Mouse (Mus musculus) heart, embryonic 11.5 days (tissue): ENCODE data around the gene Kcnk2. TPM values are rescaled to one million over a fixed set of nuclear protein-coding genes. Genes with fewer than 3 reads are reported as not detected.

Experiments
- ATAC-seq: fragments of 200-750 bp; cut with Nextera tagmentation; replicated peaks from 2 replicates; pipeline ENCODE4 v1.8.0; 2017; ENCODE audit warnings: moderate library complexity; ENCODE audit not compliant: insufficient number of reproducible peaks, low FRiP score, low TSS enrichment
- H3K27ac ChIP-seq: fragments of 300-500 bp; sonication (generic); 2 replicates; pipeline ENCODE4 v1.5.1; 2014; ENCODE audit warnings: mild to moderate bottlenecking, low read depth, low read length
- H3K27me3 ChIP-seq: fragments of 300-500 bp; sonication (generic); 2 replicates; pipeline ENCODE4 v1.6.1; 2014; ENCODE audit warnings: mild to moderate bottlenecking, low read length, mixed read lengths; ENCODE audit not compliant: control insufficient read depth, insufficient read depth
- H3K36me3 ChIP-seq: fragments of 300-500 bp; sonication (generic); 2 replicates; pipeline ENCODE4 v1.6.1; 2014; ENCODE audit warnings: mild to moderate bottlenecking, low read length, moderate library complexity, mixed read lengths; ENCODE audit not compliant: control insufficient read depth, insufficient read depth
- H3K4me1 ChIP-seq: fragments of 300-500 bp; sonication (generic); 2 replicates; pipeline ENCODE4 v1.6.1; 2014; ENCODE audit warnings: low read length; ENCODE audit not compliant: control insufficient read depth, insufficient read depth
- H3K4me2 ChIP-seq: fragments of 300-500 bp; sonication (generic); 2 replicates; pipeline ENCODE4 v1.6.1; 2014; ENCODE audit warnings: mild to moderate bottlenecking, moderate library complexity
- H3K4me3 ChIP-seq: fragments of 300-500 bp; sonication (generic); 2 replicates; pipeline ENCODE4 v1.5.1; 2014; ENCODE audit warnings: low read depth, low read length
- H3K9ac ChIP-seq: fragments of 300-500 bp; sonication (generic); 2 replicates; pipeline ENCODE4 v1.6.1; 2014; ENCODE audit warnings: mild to moderate bottlenecking, low read depth, low read length, moderate library complexity
- H3K9me3 ChIP-seq: fragments of 300-500 bp; sonication (generic); replicated peaks from 2 replicates; pipeline ENCODE4 v1.6.1; 2016; ENCODE audit warnings: low read length; ENCODE audit not compliant: control insufficient read depth
- WGBS: fragments of 180-500 bp; shearing (Covaris S2); extraction: QIAGEN DNeasy Blood & Tissue Kit; methylation state at CpG from one replicate; pipeline ENCODE4 v1.1.7; 2014; ENCODE audit not compliant: insufficient replicate concordance; 5-methylcytosine and 5-hydroxymethylcytosine counted together
- polyA plus RNA-seq: library from polyadenylated mRNA; unstranded; fragments of >200 nt; fragmentation: Nextera tagmentation; extraction: Ambion mirVana; gene quantifications from 2 replicates; pipeline ENCODE4 v1.2.1, GENCODE M21; 2014

Gene Kcnk2
- polyA plus RNA-seq, 1 experiment from 2014 or later: 0.70 TPM

GRCm38 (mm10) chr1:189315896-189316295, 86.2 kb downstream of the Kcnk2 start:
- Histone ChIP-seq H3K36me3 (no peaks in the 10 kb centered on the region), H3K9me3 (no peaks in the 10 kb centered on the region), H3K27me3 (no peaks in the 10 kb centered on the region), H3K4me1 (no peaks in the 10 kb centered on the region; the same call in 1 of the 2 replicates), H3K4me2 (no peak overlapping the region), H3K4me3 (no peak overlapping the region), H3K9ac (no peak overlapping the region), H3K27ac (no peak overlapping the region)
- 66% methylated on average over 2 of the region's 2 CpGs for WGBS
- ATAC-seq: no peak

- Histone ChIP-seq H3K4me1 (no peaks in the 10 kb centered on the region; the same call in 1 of the 2 replicates), H3K36me3 (no peaks in the 10 kb centered on the region), H3K27me3 (no peaks in the 10 kb centered on the region), H3K4me2 (no peak overlapping the region), H3K27ac (no peak overlapping the region), H3K9ac (no peak overlapping the region), H3K9me3 (no peaks in the 10 kb centered on the region), H3K4me3 (no peak overlapping the region)
- no peak for ATAC-seq
- 63% methylated on average over 6 of the region's 6 CpGs for WGBS
These were observed 87.6 kb downstream of the Kcnk2 start for GRCm38 (mm10) chr1:189314495-189314894.

- Histone ChIP-seq H3K4me1 (no peaks in the 10 kb centered on the region; the same call in 1 of the 2 replicates), H3K27me3 (no peaks in the 10 kb centered on the region), H3K4me2 (no peak overlapping the region), H3K9me3 (no peaks in the 10 kb centered on the region), H3K27ac (no peak overlapping the region), H3K4me3 (no peak overlapping the region), H3K9ac (no peak overlapping the region), H3K36me3 (no peaks in the 10 kb centered on the region)
- no peak for ATAC-seq
- 40% methylated on average over 7 of the region's 7 CpGs for WGBS
These were observed 88.3 kb downstream of the Kcnk2 start for GRCm38 (mm10) chr1:189313750-189314149.

DNA sequence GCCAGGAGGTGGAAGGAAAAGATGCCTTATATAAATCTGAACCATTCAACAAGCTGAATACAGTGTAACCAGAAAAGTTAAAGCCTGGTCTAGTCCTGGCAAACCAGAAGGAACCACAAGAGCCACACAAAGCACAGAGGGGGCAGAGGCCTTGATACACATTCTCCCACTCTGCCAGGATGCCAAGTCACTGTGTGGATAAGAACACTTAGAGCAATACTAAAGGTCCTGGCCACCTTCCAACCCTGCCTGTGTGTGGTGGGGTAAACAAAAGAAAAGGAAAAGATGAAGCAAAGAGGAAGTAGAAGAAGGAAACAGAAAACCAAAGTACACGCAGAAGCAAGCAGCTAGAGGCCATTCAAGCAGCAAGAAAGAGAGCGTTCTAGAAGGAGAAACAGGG, 91.9 kb downstream of the Kcnk2 start:
- H3K4me2 ChIP-seq: no peak overlapping the region
- H3K9ac ChIP-seq: no peak overlapping the region
- H3K27ac ChIP-seq: no peak overlapping the region
- H3K36me3 ChIP-seq: no peaks in the 10 kb centered on the region
- H3K4me3 ChIP-seq: no peak overlapping the region
- no peaks in the 10 kb centered on the region; the same call in 1 of the 2 replicates for H3K4me1 ChIP-seq
- no peaks in the 10 kb centered on the region for H3K9me3 ChIP-seq
- WGBS: 61% methylated on average over 2 of the region's 2 CpGs
- H3K27me3 ChIP-seq: no peaks in the 10 kb centered on the region
- ATAC-seq: no peak

GRCm38 (mm10) chr1:189304988-189305522, 97.0 kb downstream of the Kcnk2 start:
- Histone ChIP-seq H3K4me1 (no peaks in the 10 kb centered on the region), H3K27me3 (no peaks in the 10 kb centered on the region), H3K9ac (no peak overlapping the region), H3K27ac (no peak overlapping the region), H3K4me2 (no peak overlapping the region), H3K36me3 (no peaks in the 10 kb centered on the region), H3K9me3 (no peaks in the 10 kb centered on the region), H3K4me3 (no peak overlapping the region)
- 69% methylated on average over 8 of the region's 8 CpGs for WGBS
- ATAC-seq: no peak

DNA sequence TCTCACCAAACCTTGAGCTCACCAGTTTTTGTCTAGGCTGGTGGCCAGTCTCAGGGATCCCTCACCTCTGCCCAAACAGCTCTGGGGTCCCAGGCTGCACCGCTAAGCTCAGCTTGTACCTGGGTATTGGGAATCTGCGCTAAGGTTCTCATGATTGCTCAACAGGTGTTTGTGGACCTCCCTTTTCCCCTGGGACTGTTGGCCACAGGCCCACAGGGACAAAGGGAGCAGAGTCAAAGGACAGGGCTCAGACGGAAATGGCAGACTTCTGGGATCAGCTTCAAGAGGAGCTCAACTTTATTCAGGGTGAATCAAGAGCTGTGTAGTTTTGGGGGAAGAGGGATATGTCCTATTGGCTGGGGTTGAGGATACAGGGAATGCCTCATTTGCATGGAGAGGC, 99.1 kb downstream of the Kcnk2 start:
- Histone ChIP-seq H3K4me2 (no peak overlapping the region), H3K9ac (no peak overlapping the region), H3K4me3 (no peak overlapping the region), H3K27ac (no peak overlapping the region), H3K9me3 (no peaks in the 10 kb centered on the region), H3K27me3 (no peaks in the 10 kb centered on the region), H3K4me1 (no peaks in the 10 kb centered on the region), H3K36me3 (no peaks in the 10 kb centered on the region)
- ATAC-seq: no peak
- 78% methylated on average over 3 of the region's 3 CpGs for WGBS

GRCm38 (mm10) chr1:189293679-189294406, 108.2 kb downstream of the Kcnk2 start:
- H3K36me3 ChIP-seq: no peaks in the 10 kb centered on the region
- WGBS: 85% methylated on average over 12 of the region's 12 CpGs
- H3K9ac ChIP-seq: no peak overlapping the region
- ATAC-seq: no peak
- H3K4me1 ChIP-seq: no peaks in the 10 kb centered on the region
- H3K27ac ChIP-seq: no peak overlapping the region
- H3K27me3 ChIP-seq: no peaks in the 10 kb centered on the region
- no peak overlapping the region for H3K4me2 ChIP-seq
- H3K9me3 ChIP-seq: no peaks in the 10 kb centered on the region
- H3K4me3 ChIP-seq: no peak overlapping the region

- Histone ChIP-seq H3K4me2 (no peak overlapping the region), H3K36me3 (no peaks in the 10 kb centered on the region), H3K4me3 (no peak overlapping the region), H3K27me3 (no peaks in the 10 kb centered on the region), H3K4me1 (no peaks in the 10 kb centered on the region), H3K9ac (no peak overlapping the region), H3K9me3 (no peaks in the 10 kb centered on the region), H3K27ac (no peak overlapping the region)
- ATAC-seq: no peak
- 38% methylated on average over 3 of the region's 3 CpGs for WGBS
These were observed 111.2 kb downstream of the Kcnk2 start for GRCm38 (mm10) chr1:189290885-189291284.

DNA sequence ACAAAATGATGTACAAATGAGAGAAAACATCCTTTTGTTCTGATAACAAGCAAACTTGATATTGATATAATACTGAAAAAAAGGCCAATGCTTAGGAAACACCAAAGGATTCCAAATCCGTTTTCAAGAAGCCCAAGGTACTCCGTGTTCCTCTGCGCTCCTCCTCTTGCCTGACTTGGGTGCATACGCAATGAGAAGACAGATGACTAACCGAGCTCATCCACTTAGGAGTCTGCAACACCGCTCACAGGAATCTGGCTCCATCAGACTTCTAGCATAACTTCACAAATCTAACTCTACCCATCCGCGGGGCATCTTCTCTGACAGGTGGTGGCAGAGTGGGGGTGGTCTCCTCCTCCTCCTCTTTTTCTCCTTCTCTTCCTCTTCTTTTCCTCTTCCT, 113.1 kb downstream of the Kcnk2 start:
- 83% methylated on average over 8 of the region's 8 CpGs for WGBS
- no peaks in the 10 kb centered on the region for H3K4me1 ChIP-seq
- no peaks in the 10 kb centered on the region for H3K36me3 ChIP-seq
- no peak overlapping the region for H3K4me3 ChIP-seq
- H3K27ac ChIP-seq: no peak overlapping the region
- no peaks in the 10 kb centered on the region for H3K9me3 ChIP-seq
- H3K9ac ChIP-seq: no peak overlapping the region
- no peak for ATAC-seq
- H3K27me3 ChIP-seq: no peaks in the 10 kb centered on the region
- no peak overlapping the region for H3K4me2 ChIP-seq
